Mouse (Mus musculus) heart, embryonic 14.5 days (tissue): Measurements from ENCODE around the gene Tgfb3. TPM values are rescaled to one million over a fixed set of nuclear protein-coding genes. Genes with fewer than 3 reads are reported as not detected.

Experiments used
- ATAC-seq: fragments of 200-750 bp; cut with Nextera tagmentation; 2 replicates; pipeline ENCODE4 v1.8.0; 2017; ENCODE audit warnings: low read depth, moderate TSS enrichment; ENCODE audit not compliant: insufficient number of reproducible peaks, insufficient read depth, low FRiP score
- H3K27ac ChIP-seq, 2 experiments: fragments of 200-500 bp in 1 of 2; fragments of 300-500 bp in 1 of 2; sonication (generic) in 1 of 2; replicated peaks in 1 of 2; 2 replicates each; pipeline ENCODE4 v1.5.1; 2012 to 2014; ENCODE audit warnings: low read depth in 2 of 2, low read length in 2 of 2, control low read depth in 1 of 2, mild to moderate bottlenecking in 1 of 2, mixed read lengths in 1 of 2; ENCODE audit not compliant: control insufficient read depth in 1 of 2, insufficient read depth in 1 of 2
- H3K27me3 ChIP-seq: fragments of 300-500 bp; sonication (generic); 2 replicates; pipeline ENCODE4 v1.6.1; 2014; ENCODE audit warnings: mild to moderate bottlenecking, low read length, control low read depth; ENCODE audit not compliant: control insufficient read depth, insufficient read depth
- H3K36me3 ChIP-seq: fragments of 300-500 bp; sonication (generic); 2 replicates; pipeline ENCODE4 v1.6.1; 2014; ENCODE audit warnings: mild to moderate bottlenecking, control low read depth, low read length, mixed read lengths; ENCODE audit not compliant: control insufficient read depth, insufficient read depth
- H3K4me1 ChIP-seq, 2 experiments: fragments of 200-500 bp in 1 of 2; fragments of 300-500 bp in 1 of 2; sonication (generic) in 1 of 2; 2 replicates each; pipeline ENCODE4 v1.6.1; 2012 to 2014; ENCODE audit warnings: low read length in 2 of 2, control low read depth in 1 of 2, mixed read lengths in 1 of 2; ENCODE audit not compliant: control insufficient read depth in 2 of 2, insufficient read depth in 2 of 2
- H3K4me2 ChIP-seq: fragments of 300-500 bp; sonication (generic); 2 replicates; pipeline ENCODE4 v1.6.1; 2014; ENCODE audit warnings: mild to moderate bottlenecking, low read length
- H3K4me3 ChIP-seq, 2 experiments: fragments of 200-500 bp in 1 of 2; fragments of 300-500 bp in 1 of 2; sonication (generic) in 1 of 2; 2 replicates each; pipeline ENCODE4 v1.5.1; 2012 to 2014; ENCODE audit warnings: low read length in 2 of 2, mild to moderate bottlenecking in 2 of 2, control low read depth in 1 of 2, low read depth in 1 of 2, moderate library complexity in 1 of 2; ENCODE audit not compliant: control insufficient read depth in 1 of 2, insufficient read depth in 1 of 2
- H3K9ac ChIP-seq: fragments of 300-500 bp; sonication (generic); 2 replicates; pipeline ENCODE4 v1.6.1; 2014; ENCODE audit warnings: mild to moderate bottlenecking, low read length
- H3K9me3 ChIP-seq: fragments of 300-500 bp; sonication (generic); 2 replicates; pipeline ENCODE4 v1.6.1; 2016; ENCODE audit warnings: low read length, control low read depth; ENCODE audit not compliant: control insufficient read depth
- WGBS: fragments of 180-500 bp; shearing (Covaris S2); extraction: QIAGEN DNeasy Blood & Tissue Kit; methylation state at CpG from one replicate; pipeline ENCODE4 v1.1.7; 2014; 5-methylcytosine and 5-hydroxymethylcytosine counted together
- polyA plus RNA-seq: library from polyadenylated mRNA; unstranded; fragments of >200 nt; fragmentation: Nextera tagmentation; extraction: Ambion mirVana; gene quantifications from 2 replicates; pipeline ENCODE4 v1.2.1, GENCODE M21; 2014

Tgfb3 gene
- polyA plus RNA-seq, result 14.7 and 15.1 TPM in 2 replicates

DNA sequence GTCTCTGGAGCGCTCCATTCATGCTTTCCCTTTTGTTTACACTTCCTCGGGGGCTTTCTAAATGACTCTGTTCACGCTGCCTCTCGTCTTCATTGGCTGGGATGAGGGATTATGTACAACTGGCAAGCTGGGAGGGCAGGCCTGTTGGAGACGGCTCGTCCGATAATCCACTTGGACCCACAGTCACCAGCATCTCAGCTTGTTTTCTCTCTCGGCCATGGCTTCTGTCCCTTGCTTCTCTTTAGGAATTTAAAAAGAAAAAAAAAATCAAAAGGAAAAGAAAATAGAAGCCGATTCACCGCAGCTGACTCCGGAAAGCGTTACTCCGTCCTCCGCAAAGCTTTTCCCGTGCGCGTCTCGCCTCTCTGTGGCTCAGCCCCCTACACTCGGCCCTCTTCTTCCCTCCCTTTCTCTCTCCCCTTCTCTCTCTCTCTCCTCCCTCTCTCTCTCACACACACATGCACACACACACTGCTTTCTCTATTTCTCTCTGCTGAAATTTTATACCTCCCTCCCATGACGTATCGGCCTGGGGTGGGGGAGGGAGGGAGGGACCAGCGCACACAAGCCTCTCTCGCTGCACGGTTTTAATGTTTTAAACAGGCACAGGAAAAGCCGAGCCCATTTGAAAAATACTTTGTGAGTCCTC, at the start of gene Tgfb3:
Gene Tgfb3, minus strand, starts transcription at position 489 of the 649 bp plus-strand sequence.
- Histone ChIP-seq H3K4me1 (peaks cover 13 to 34% of the 10 kb centered on the region in 2 experiments), H3K4me2 (peak within 1 kb of the TSS; percentile 74), H3K9me3 (no peaks in the 10 kb centered on the region), H3K9ac (peak within 1 kb of the TSS; percentile 78), H3K27me3 (no peaks in the 10 kb centered on the region), H3K27ac (peak within 1 kb of the TSS; percentile 94 to 95), H3K4me3 (peak within 1 kb of the TSS; percentile 51 to 72), H3K36me3 (no peaks in the 10 kb centered on the region)
- under 1% methylated on average over 25 of the region's 25 CpGs for WGBS
- ATAC-seq, result peak; percentile 66

DNA sequence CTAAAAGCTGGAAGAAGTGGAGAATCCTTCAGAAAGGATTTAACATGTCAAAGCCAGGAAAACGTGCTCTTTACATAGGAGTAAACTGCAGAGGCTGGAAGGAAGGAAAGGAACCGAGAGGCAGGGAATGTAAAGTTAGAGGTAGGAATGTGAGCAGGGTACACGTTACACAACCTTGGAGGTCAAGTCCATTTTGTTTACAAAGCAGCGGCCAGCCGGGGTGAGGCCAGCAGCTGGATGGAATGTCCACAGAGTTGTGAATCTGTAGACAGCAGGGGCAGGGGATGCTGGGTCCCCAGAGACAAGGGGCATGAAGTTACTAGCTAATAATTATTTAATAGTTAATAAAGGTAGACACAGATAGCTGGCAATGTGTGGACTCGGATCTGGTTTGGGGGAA, 49.3 kb upstream of the Tgfb3 start:
- Histone ChIP-seq H3K9me3 (no peaks in the 10 kb centered on the region), H3K9ac (no peak overlapping the region), H3K4me2 (no peak overlapping the region), H3K4me1 (peaks cover 9 to 11% of the 10 kb centered on the region in 2 experiments), H3K27me3 (no peaks in the 10 kb centered on the region), H3K36me3 (peaks cover 4% of the 10 kb centered on the region; the same call in 1 of the 2 replicates), H3K4me3 (no peak overlapping the region), H3K27ac (no peak overlapping the region)
- WGBS, result 74% methylated on average over 6 of the region's 6 CpGs
- ATAC-seq, result no peak

- Histone ChIP-seq H3K27me3 (no peaks in the 10 kb centered on the region), H3K4me3 (no peak overlapping the region), H3K4me1 (peaks cover 0 to 2% of the 10 kb centered on the region in 2 experiments; a peak in 2 of 4 replicates), H3K9me3 (no peaks in the 10 kb centered on the region), H3K9ac (no peak overlapping the region), H3K36me3 (peaks cover 4% of the 10 kb centered on the region; the same call in 1 of the 2 replicates), H3K27ac (no peak overlapping the region), H3K4me2 (no peak overlapping the region)
- no peak for ATAC-seq
- WGBS, result 86% methylated on average over 6 of the region's 6 CpGs
Observed at GRCm38 (mm10) chr12:86124016-86124415, 45.2 kb upstream of the Tgfb3 start.

GRCm38 (mm10) chr12:86116295-86116835, 37.5 kb upstream of the Tgfb3 start:
- 83% methylated on average over 15 of the region's 15 CpGs for WGBS
- Histone ChIP-seq H3K27ac (no peak overlapping the region), H3K9ac (no peak overlapping the region), H3K4me3 (no peak overlapping the region), H3K4me1 (no peaks in the 10 kb centered on the region), H3K4me2 (no peak overlapping the region), H3K36me3 (peaks cover 29% of the 10 kb centered on the region), H3K27me3 (no peaks in the 10 kb centered on the region), H3K9me3 (no peaks in the 10 kb centered on the region)
- ATAC-seq, result no peak

DNA sequence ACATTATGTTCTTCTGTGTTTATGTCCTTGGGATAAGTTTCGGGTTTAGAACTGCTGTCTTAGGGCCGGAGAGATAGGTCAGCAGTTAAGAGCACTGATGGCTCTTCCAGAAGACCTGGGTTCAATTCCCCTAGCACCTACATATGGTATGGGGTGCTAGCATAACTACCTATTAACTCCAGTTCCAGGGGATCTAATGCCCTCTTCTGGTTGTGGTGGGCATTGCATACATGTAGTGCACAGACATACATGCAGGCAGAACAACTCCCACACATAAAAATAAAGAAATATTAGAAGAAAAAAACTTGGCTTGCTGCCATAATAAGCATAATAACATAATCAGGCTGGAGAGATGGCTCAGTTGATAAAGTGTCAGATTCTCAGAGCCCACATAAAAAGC, 31.8 kb upstream of the Tgfb3 start:
- Histone ChIP-seq H3K4me2 (no peak overlapping the region), H3K4me1 (peaks cover under 1 to 4% of the 10 kb centered on the region in 2 experiments; a peak in 2 of 4 replicates), H3K4me3 (no peak overlapping the region), H3K36me3 (peaks cover 48% of the 10 kb centered on the region), H3K9me3 (no peaks in the 10 kb centered on the region), H3K27ac (no peak overlapping the region), H3K27me3 (no peaks in the 10 kb centered on the region), H3K9ac (no peak overlapping the region)
- 100% methylated on average over 2 of the region's 2 CpGs for WGBS
- no peak for ATAC-seq

DNA sequence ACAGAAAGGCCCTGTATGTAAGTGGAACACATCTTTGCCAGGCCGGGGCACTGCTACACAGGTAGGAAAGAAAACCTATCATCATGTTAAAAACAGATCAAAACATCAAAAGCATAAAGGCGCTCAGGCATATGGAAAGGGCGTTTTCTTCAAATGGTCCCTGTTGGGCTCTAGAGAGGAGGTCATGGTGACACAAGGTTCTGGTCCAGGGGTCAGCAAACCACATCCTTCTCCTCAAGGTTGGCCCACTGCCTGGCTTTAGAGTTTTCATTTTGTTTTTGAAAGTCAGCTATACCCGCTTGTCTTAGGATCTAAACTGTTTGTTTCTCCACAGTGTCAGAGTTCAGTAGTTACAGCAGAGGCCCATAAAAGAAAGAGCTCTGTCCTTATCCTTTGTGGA, 30.7 kb upstream of the Tgfb3 start:
- Histone ChIP-seq H3K9ac (no peak overlapping the region), H3K36me3 (peaks cover 42% of the 10 kb centered on the region), H3K4me1 (peaks cover 9 to 14% of the 10 kb centered on the region in 2 experiments), H3K4me2 (no peak overlapping the region), H3K27ac (no peak overlapping the region; a peak in 1 of 4 replicates), H3K4me3 (no peak overlapping the region), H3K27me3 (no peaks in the 10 kb centered on the region), H3K9me3 (no peaks in the 10 kb centered on the region)
- ATAC-seq, result no peak
- 84% methylated on average over 4 of the region's 4 CpGs for WGBS

DNA sequence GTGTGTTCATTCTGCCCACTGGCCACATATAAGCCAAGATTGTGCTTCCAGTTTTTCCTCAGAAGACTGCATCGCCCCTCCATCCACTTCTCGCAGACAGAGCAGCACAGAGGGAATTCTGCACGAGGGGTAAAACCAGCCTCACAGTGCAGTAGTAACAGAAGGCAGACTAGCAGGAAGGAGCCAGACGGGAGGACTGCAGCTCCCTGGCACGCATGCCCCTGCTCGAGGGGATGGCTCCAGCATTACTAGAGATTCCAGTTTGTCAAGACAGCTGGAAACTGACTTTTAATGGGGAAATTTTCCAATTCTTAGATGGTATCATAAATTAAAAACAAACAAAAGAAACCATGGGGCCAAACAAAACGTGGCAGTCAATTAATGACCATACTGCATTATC, 28.8 kb upstream of the Tgfb3 start:
- Histone ChIP-seq H3K4me3 (no peak overlapping the region), H3K9me3 (no peaks in the 10 kb centered on the region), H3K27ac (no peak overlapping the region), H3K27me3 (no peaks in the 10 kb centered on the region), H3K9ac (no peak overlapping the region), H3K36me3 (peaks cover 31% of the 10 kb centered on the region), H3K4me1 (peaks cover 20 to 30% of the 10 kb centered on the region in 2 experiments), H3K4me2 (no peak overlapping the region)
- 78% methylated on average over 7 of the region's 7 CpGs for WGBS
- no peak for ATAC-seq
